Mouse (Mus musculus) stomach, embryonic 16.5 days (tissue): Measurements from ENCODE around the gene Exoc4. TPM values are rescaled to one million over a fixed set of nuclear protein-coding genes. Genes with fewer than 3 reads are reported as not detected.

Experiments used
- ATAC-seq: fragments of 200-750 bp; cut with Nextera tagmentation; 2 replicates; pipeline ENCODE4 v1.8.0; 2017; ENCODE audit warnings: moderate number of reproducible peaks, moderate TSS enrichment; ENCODE audit not compliant: insufficient read depth, low FRiP score
- H3K27ac ChIP-seq: fragments of 300-500 bp; sonication (generic); 2 replicates; pipeline ENCODE4 v1.5.1; 2014; ENCODE audit warnings: low read length
- H3K27me3 ChIP-seq: fragments of 300-500 bp; sonication (generic); 2 replicates; pipeline ENCODE4 v1.6.1; 2014; ENCODE audit warnings: low read length, control low read depth, mixed read lengths; ENCODE audit not compliant: control insufficient read depth, insufficient read depth
- H3K36me3 ChIP-seq: fragments of 300-500 bp; sonication (generic); 2 replicates; pipeline ENCODE4 v1.6.1; 2014; ENCODE audit warnings: low read length; ENCODE audit not compliant: control insufficient read depth, insufficient read depth
- H3K4me1 ChIP-seq: fragments of 300-500 bp; sonication (generic); 2 replicates; pipeline ENCODE4 v1.6.1; 2014; ENCODE audit warnings: low read length, control low read depth, mixed read lengths; ENCODE audit not compliant: control insufficient read depth, insufficient read depth
- H3K4me2 ChIP-seq: fragments of 300-500 bp; sonication (generic); 2 replicates; pipeline ENCODE4 v1.6.1; 2014; ENCODE audit warnings: low read depth, low read length, mixed read lengths
- H3K4me3 ChIP-seq: fragments of 300-500 bp; sonication (generic); replicated peaks from 2 replicates; pipeline ENCODE4 v1.5.1; 2014; ENCODE audit warnings: mild to moderate bottlenecking, low read length
- H3K9ac ChIP-seq: fragments of 300-500 bp; sonication (generic); 2 replicates; pipeline ENCODE4 v1.6.1; 2014; ENCODE audit warnings: low read length
- H3K9me3 ChIP-seq: fragments of 300-500 bp; sonication (generic); replicated peaks from 2 replicates; pipeline ENCODE4 v1.6.1; 2016; ENCODE audit warnings: low read length, control low read depth; ENCODE audit not compliant: control insufficient read depth
- WGBS: fragments of 180-500 bp; shearing (Covaris S2); extraction: QIAGEN DNeasy Blood & Tissue Kit; methylation state at CpG from one replicate; pipeline ENCODE4 v1.1.7; 2014; 5-methylcytosine and 5-hydroxymethylcytosine counted together
- polyA plus RNA-seq: library from polyadenylated mRNA; unstranded; fragments of >200 nt; fragmentation: Nextera tagmentation; extraction: Ambion mirVana; gene quantifications from 2 replicates; pipeline ENCODE4 v1.2.1, GENCODE M21; 2015

Gene Exoc4
- polyA plus RNA-seq, 1 experiment from 2014 or later = 37.8 TPM

DNA sequence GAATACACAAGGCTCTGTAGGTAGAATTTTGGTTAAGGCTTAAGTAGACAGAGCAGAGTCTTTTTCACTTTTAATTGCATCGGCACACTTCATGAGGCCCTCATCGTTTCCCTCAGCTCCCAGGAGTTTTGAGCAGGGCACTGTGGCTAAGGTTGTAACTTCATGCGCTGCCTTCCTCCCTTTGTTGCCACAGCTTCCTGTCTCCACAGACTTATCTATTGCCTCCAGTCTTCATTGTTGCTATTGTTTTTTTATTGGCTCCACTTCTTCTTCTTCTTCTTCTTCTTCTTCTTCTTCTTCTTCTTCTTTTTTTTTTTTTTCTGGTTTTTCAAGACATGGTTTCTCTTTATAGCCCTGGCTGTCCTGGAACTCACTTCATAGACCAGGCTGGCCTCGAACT, 327.1 kb downstream of the Exoc4 start:
- no peaks in the 10 kb centered on the region for H3K36me3 ChIP-seq
- no peaks in the 10 kb centered on the region for H3K4me1 ChIP-seq
- no peak for ATAC-seq
- WGBS = 86% methylated on average over 4 of the region's 4 CpGs
- no peak overlapping the region for H3K4me2 ChIP-seq
- H3K4me3 ChIP-seq = no peak overlapping the region
- H3K9me3 ChIP-seq = no peaks in the 10 kb centered on the region
- H3K9ac ChIP-seq = no peak overlapping the region
- no peak overlapping the region for H3K27ac ChIP-seq
- no peaks in the 10 kb centered on the region for H3K27me3 ChIP-seq

DNA sequence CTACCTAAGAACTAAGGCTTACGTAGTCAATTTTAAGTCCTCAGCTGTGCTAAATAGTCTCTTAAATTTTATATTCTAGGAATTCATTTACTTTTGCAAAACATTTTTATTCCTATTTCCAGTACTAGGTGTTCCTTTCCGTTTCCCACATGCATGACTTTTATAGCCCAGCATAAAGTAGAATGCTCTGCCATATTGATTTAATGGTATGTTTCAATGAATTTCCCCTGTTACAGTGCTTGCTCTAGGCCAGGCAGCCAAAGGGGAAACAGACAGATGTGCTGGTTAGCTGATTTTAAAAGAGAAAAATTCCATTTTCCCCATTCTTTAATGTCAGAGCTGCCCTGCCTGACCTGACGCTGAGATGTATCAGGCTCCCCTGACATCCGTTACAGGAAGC, 359.6 kb downstream of the Exoc4 start:
- ATAC-seq = no peak
- Histone ChIP-seq H3K9me3 (no peaks in the 10 kb centered on the region), H3K36me3 (no peaks in the 10 kb centered on the region), H3K4me1 (no peaks in the 10 kb centered on the region), H3K4me2 (no peak overlapping the region), H3K9ac (no peak overlapping the region), H3K27me3 (no peaks in the 10 kb centered on the region), H3K4me3 (no peak overlapping the region), H3K27ac (no peak overlapping the region)
- 82% methylated on average over 4 of the region's 4 CpGs for WGBS

DNA sequence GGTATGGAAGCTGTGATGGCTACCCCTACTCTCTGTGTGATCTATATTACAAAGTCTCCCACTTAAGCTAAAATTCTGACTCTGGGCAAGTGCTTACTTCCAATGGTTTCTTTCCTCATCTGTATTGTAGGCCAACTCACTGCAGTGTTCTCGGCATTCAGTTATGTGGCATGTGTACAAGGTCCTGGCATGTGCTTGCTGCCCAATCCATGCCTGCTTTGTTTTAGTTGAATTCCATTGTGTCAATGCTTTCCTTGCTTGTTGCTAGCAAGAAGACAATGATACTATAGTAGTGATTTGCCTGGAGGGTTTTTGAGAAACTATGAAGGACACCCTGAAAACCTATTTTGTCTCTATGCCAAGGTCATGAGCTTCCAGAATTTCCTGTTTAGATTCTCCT, 365.1 kb downstream of the Exoc4 start:
- no peak overlapping the region for H3K4me3 ChIP-seq
- no peak overlapping the region for H3K9ac ChIP-seq
- no peaks in the 10 kb centered on the region for H3K36me3 ChIP-seq
- H3K4me2 ChIP-seq = no peak overlapping the region
- 74% methylated on average over 1 of the region's 1 CpGs for WGBS
- H3K9me3 ChIP-seq = no peaks in the 10 kb centered on the region
- H3K27ac ChIP-seq = no peak overlapping the region
- no peaks in the 10 kb centered on the region for H3K27me3 ChIP-seq
- ATAC-seq = no peak
- no peaks in the 10 kb centered on the region for H3K4me1 ChIP-seq

DNA sequence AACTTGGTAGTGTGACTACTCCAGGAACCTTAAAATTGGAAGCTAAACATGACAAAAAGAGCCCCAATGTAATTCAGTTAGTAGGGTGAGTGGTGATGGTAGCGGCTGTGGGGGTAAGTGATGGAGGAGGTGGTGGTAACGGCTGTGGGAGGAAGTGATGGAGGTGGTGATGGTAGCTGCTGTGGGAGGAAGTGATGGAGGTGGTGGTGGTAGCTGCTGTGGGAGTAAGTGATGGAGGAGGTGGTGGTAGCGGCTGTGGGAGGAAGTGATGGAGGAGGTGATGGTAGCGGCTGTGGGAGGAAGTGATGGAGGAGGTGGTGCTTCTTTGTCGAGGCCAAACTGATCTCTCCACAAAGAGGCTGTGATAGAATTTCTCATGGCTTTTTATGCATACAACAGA, 369.7 kb downstream of the Exoc4 start:
- Histone ChIP-seq H3K4me1 (no peaks in the 10 kb centered on the region), H3K4me3 (no peak overlapping the region), H3K27ac (no peak overlapping the region), H3K27me3 (no peaks in the 10 kb centered on the region), H3K9ac (no peak overlapping the region), H3K4me2 (no peak overlapping the region), H3K36me3 (no peaks in the 10 kb centered on the region), H3K9me3 (no peaks in the 10 kb centered on the region)
- no peak for ATAC-seq
- 89% methylated on average over 5 of the region's 5 CpGs for WGBS

DNA sequence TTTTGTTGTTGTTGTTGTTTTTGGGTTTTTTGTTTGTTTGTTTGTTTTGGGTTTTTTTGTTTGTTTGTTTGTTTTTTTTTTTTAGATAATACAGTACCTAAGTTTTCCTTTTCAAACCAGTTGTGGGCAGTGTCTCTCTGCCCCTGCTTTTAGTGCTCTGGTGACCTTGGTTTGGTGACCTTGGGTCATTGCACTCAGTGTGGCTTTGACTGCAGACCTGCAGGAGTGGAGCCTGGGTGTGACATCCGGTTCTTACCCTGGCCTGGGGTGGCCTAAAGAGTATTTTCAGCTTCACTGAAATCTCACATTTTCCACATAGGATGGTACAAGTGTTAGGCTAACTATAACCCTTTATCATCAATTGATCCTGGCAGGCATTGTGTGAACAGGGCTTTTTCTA, 371.8 kb downstream of the Exoc4 start:
- 44% methylated on average over 1 of the region's 1 CpGs for WGBS
- Histone ChIP-seq H3K9me3 (no peaks in the 10 kb centered on the region), H3K4me3 (no peak overlapping the region), H3K4me2 (no peak overlapping the region), H3K36me3 (no peaks in the 10 kb centered on the region), H3K27me3 (no peaks in the 10 kb centered on the region), H3K9ac (no peak overlapping the region), H3K4me1 (no peaks in the 10 kb centered on the region), H3K27ac (no peak overlapping the region)
- no peak for ATAC-seq

DNA sequence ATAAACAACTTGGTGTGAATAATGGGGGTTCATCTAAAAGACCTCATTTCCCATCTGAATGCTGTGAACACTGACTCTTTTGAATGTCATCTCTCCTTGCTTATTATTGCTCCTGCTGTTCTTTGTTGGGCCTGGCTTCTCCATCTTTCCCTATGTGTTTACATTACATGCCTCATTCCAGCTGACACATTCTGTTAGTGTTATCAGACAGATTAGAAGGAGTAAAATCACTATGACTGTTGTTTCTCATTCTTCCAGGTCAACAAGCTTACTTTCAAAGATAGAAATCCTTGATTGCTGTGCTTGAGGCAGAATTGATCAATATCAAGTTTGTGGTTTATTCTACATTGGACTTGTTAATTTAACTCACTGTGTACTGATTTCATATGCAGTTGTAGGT, 377.0 kb downstream of the Exoc4 start:
- Histone ChIP-seq H3K36me3 (no peaks in the 10 kb centered on the region), H3K4me1 (no peaks in the 10 kb centered on the region), H3K9ac (no peak overlapping the region), H3K9me3 (peaks cover 11% of the 10 kb centered on the region; the same call in 1 of the 2 replicates), H3K4me3 (no peak overlapping the region), H3K4me2 (no peak overlapping the region), H3K27ac (no peak overlapping the region), H3K27me3 (no peaks in the 10 kb centered on the region)
- ATAC-seq = no peak

DNA sequence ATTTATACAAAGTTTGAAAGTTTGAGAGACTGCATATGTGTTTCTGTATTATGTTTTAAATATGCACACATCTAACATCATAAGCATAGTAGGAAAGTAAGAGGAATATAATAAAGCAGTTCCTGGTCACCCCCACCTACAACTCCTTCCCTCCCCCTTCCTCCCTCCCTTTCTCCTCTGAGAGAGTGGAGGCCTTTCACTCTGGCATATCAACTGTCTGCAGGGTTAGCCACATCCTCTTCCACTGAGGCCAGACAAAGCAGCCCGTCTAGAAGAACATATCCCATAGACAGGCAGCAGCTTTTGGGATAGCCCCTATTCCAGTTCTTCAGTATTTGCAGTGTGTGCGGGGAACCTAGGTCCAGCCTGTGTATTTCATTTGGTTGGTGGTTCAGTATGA, 382.2 kb downstream of the Exoc4 start:
- no peak overlapping the region for H3K4me3 ChIP-seq
- H3K9ac ChIP-seq = no peak overlapping the region
- H3K4me2 ChIP-seq = no peak overlapping the region
- ATAC-seq = no peak
- no peak overlapping the region for H3K27ac ChIP-seq
- H3K4me1 ChIP-seq = no peaks in the 10 kb centered on the region
- no peaks in the 10 kb centered on the region for H3K27me3 ChIP-seq
- H3K36me3 ChIP-seq = no peaks in the 10 kb centered on the region
- H3K9me3 ChIP-seq = peaks cover 11% of the 10 kb centered on the region; the same call in 1 of the 2 replicates
- WGBS = 96% methylated on average over 2 of the region's 2 CpGs

DNA sequence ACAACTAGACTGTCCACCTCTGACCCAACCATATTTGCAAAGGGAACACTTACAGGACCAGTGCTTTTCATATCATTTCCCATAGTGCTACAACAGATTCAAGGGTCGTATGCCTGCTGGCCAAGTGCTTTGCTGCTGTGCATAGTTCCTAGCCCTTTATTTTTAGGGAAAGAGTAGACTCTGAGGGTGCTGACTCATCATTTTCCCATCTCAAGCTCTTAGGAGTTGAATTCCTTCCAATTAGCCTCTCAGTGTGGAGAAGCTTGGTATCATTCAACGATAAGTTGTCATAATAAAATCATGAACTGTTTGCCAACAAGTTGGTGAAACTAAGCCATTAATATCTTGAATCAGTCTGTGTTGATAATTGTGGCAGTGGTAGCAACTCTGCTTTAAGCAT, 388.3 kb downstream of the Exoc4 start:
- no peak overlapping the region for H3K9ac ChIP-seq
- no peak for ATAC-seq
- no peaks in the 10 kb centered on the region for H3K9me3 ChIP-seq
- no peaks in the 10 kb centered on the region for H3K27me3 ChIP-seq
- no peak overlapping the region for H3K4me3 ChIP-seq
- no peak overlapping the region for H3K27ac ChIP-seq
- no peaks in the 10 kb centered on the region for H3K4me1 ChIP-seq
- no peaks in the 10 kb centered on the region for H3K36me3 ChIP-seq
- 54% methylated on average over 2 of the region's 2 CpGs for WGBS
- no peak overlapping the region for H3K4me2 ChIP-seq

DNA sequence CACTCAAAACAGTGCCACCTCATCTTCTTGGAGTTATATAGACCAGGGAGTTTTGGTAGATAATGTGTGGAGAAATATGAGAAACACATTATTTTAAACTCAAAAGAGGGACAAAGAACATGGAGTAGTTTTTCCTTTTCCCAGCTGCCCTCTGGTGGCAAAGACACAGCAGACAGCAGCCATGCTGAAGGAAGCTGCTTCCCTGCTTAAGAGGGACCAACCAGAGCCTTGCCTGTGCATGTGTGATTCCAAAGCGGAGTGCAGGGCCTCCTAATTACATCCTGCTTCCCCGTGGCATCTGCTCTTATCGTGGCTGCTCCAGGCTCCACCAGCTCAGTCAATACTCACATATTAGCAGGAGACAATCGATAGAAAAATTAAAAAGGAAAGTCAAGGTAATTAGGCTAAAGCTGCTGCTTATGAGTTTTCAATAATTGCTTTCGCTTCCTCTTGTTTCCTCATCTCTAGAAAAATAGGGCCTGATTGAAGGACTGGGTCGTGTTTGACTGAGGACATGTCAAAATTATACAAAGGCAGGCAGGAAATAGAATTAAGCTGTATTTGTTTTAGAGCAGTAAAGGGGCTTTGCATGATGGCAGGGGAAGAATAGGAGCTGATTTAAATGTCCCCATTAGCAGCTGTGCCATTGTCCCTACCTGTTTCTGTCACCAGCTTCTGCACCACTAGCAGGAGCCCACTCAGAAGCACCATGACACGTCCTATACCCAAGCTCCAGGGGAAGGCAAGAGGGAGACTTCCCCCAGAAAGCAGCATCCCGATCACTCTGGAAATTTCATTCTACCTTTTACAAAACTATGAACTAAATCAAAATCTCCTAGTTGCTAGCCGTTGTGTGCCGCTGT, 433.1 kb downstream of the Exoc4 start:
- no peak overlapping the region for H3K4me2 ChIP-seq
- no peaks in the 10 kb centered on the region for H3K27me3 ChIP-seq
- ATAC-seq = no peak
- no peak overlapping the region for H3K27ac ChIP-seq
- no peaks in the 10 kb centered on the region for H3K9me3 ChIP-seq
- 53% methylated on average over 10 of the region's 10 CpGs for WGBS
- no peaks in the 10 kb centered on the region for H3K4me1 ChIP-seq
- no peak overlapping the region for H3K4me3 ChIP-seq
- no peaks in the 10 kb centered on the region for H3K36me3 ChIP-seq
- H3K9ac ChIP-seq = no peak overlapping the region
